Mouse (Mus musculus): ENCODE measurements around the gene Hscb. TPM values are rescaled to one million over a fixed set of nuclear protein-coding genes. Genes with fewer than 3 reads are reported as not detected.

Hscb gene
- polyA plus RNA-seq, 1 experiment from 2014 or later: 20.5 TPM

Other genes starting within 250 kb of the Hscb start
- 44.7 and 55.9 TPM in 2 replicates for gene Noc4l, start 186.4 kb downstream of the Hscb start, polyA plus RNA-seq (2016; fragmentation: Nextera tagmentation; extraction: Ambion mirVana)
- gene Ddx51, start 186.3 kb downstream of the Hscb start, polyA plus RNA-seq (2016; fragmentation: Nextera tagmentation; extraction: Ambion mirVana): 35.5 and 37.6 TPM in 2 replicates
- 61.7 and 67.4 TPM in 2 replicates for gene Ep400, start 69.1 kb downstream of the Hscb start, polyA plus RNA-seq (2016; fragmentation: Nextera tagmentation; extraction: Ambion mirVana)
- gene Pus1, start 59.1 kb downstream of the Hscb start, polyA plus RNA-seq (2016; fragmentation: Nextera tagmentation; extraction: Ambion mirVana): 26.8 and 27.9 TPM in 2 replicates
- gene Ulk1, start 29.7 kb downstream of the Hscb start, polyA plus RNA-seq (2016; fragmentation: Nextera tagmentation; extraction: Ambion mirVana): 36.5 and 37.5 TPM in 2 replicates
- 24.2 and 28.7 TPM in 2 replicates for gene Chek2, start 202 bp upstream of the Hscb start, polyA plus RNA-seq (2016; fragmentation: Nextera tagmentation; extraction: Ambion mirVana)
- gene Ttc28, start 40.0 kb upstream of the Hscb start, polyA plus RNA-seq (2016; fragmentation: Nextera tagmentation; extraction: Ambion mirVana): 24.7 and 24.8 TPM in 2 replicates